Mouse (Mus musculus): ENCODE results near the gene Kcnj15. TPM values are rescaled to one million over a fixed set of nuclear protein-coding genes. Genes with fewer than 3 reads are reported as not detected.

Kcnj15 gene
- total and polyA plus RNA-seq, 2 experiments from 2014 or later: 0.06 to 0.19 TPM

- H3K27me3 ChIP-seq (ENCODE audit: insufficient read depth, low read length): no peaks in the 10 kb centered on the region
- H3K4me1 ChIP-seq (ENCODE audit: insufficient read depth): no peaks in the 10 kb centered on the region
- H3K36me3 ChIP-seq (ENCODE audit: insufficient read depth): no peaks in the 10 kb centered on the region
- H3K27ac ChIP-seq (ENCODE audit: low read depth, low read length): no peak overlapping the region
- no peaks in the 10 kb centered on the region for H3K9me3 ChIP-seq (ENCODE audit: low read length)
- ATAC-seq (no peak), DNase-seq (no peak)
- TF ChIP-seq CTCF (IDR thresholded peaks at IDR 0.05; ENCODE audit: low read depth): no peak
- H3K9ac ChIP-seq: no peak overlapping the region
- 85% methylated on average over 5 of the region's 5 CpGs for WGBS
- no peak overlapping the region for H3K4me2 ChIP-seq (ENCODE audit: low read depth)
- no peak overlapping the region for H3K4me3 ChIP-seq (ENCODE audit: low read depth, low read length)
Measured at GRCm38 (mm10) chr16:95218783-95219182, 38.6 kb upstream of the Kcnj15 start.

- H3K9ac ChIP-seq: no peak overlapping the region
- no peak overlapping the region for H3K27ac ChIP-seq (ENCODE audit: low read depth, low read length)
- no peaks in the 10 kb centered on the region for H3K27me3 ChIP-seq (ENCODE audit: insufficient read depth, low read length)
- ATAC-seq: no peak
- TF ChIP-seq CTCF (IDR thresholded peaks at IDR 0.05; ENCODE audit: low read depth): no peak
- no peak overlapping the region for H3K4me3 ChIP-seq (ENCODE audit: low read depth, low read length)
- H3K36me3 ChIP-seq (ENCODE audit: insufficient read depth): no peaks in the 10 kb centered on the region
- 28% methylated on average over 2 of the region's 2 CpGs for whole genome bisulfite sequencing
- no peaks in the 10 kb centered on the region for H3K4me1 ChIP-seq (ENCODE audit: insufficient read depth)
- no peak for DNase-seq
- no peak overlapping the region for H3K4me2 ChIP-seq (ENCODE audit: low read depth)
- H3K9me3 ChIP-seq (ENCODE audit: low read length): no peaks in the 10 kb centered on the region
Measured at GRCm38 (mm10) chr16:95219459-95219858, 37.9 kb upstream of the Kcnj15 start.

- no peaks in the 10 kb centered on the region for H3K36me3 ChIP-seq (ENCODE audit: insufficient read depth)
- H3K9ac ChIP-seq: no peak overlapping the region
- ATAC-seq (no peak), DNase-seq (no peak)
- H3K27me3 ChIP-seq (ENCODE audit: insufficient read depth, low read length): no peaks in the 10 kb centered on the region
- no peak overlapping the region for H3K4me3 ChIP-seq (ENCODE audit: low read depth, low read length)
- TF ChIP-seq CTCF (IDR thresholded peaks at IDR 0.05; ENCODE audit: low read depth): no peak
- no peaks in the 10 kb centered on the region for H3K4me1 ChIP-seq (ENCODE audit: insufficient read depth)
- 72% methylated on average over 4 of the region's 4 CpGs for WGBS
- H3K4me2 ChIP-seq (ENCODE audit: low read depth): no peak overlapping the region
- H3K9me3 ChIP-seq (ENCODE audit: low read length): no peaks in the 10 kb centered on the region
- no peak overlapping the region for H3K27ac ChIP-seq (ENCODE audit: low read depth, low read length)
Measured at GRCm38 (mm10) chr16:95221051-95221450, 36.3 kb upstream of the Kcnj15 start.

DNA sequence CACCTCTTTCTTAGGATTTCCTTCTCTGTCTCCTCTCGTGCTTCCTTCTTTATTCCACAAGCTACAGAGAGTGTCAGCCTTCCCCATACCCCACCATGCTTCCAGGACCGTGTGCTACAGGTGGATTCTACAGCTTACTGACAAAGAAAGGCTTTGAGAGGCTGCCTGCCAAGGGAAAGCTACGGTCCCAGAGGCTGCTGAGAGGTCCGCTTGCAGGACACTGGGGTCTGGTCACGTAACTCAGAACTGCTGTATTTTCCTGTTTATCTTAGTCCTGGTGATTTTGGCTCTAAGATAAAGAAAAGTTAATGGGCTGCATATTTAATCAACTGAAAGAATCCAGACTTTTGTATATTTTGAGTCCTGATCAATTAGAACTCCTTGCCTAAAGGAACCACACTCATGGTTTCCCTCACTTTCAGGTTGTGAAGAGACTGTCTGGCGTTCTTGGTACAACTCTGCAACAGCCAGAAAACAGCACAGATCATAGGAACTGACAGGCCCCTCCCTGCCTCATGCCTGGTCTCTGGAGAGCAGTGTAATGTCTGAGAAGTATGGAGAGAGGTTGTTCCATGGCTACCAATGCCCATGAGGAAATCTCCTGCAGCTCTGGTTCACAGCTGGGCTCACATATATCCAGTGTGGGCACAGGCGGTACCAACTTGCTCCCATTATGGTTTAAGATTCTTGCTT is 35.2 kb upstream of the Kcnj15 start:
- H3K9me3 ChIP-seq (ENCODE audit: low read length): no peaks in the 10 kb centered on the region
- H3K36me3 ChIP-seq (ENCODE audit: insufficient read depth): no peaks in the 10 kb centered on the region
- no peak overlapping the region for H3K4me2 ChIP-seq (ENCODE audit: low read depth)
- ATAC-seq (no peak), DNase-seq (no peak)
- 61% methylated on average over 7 of the region's 7 CpGs for WGBS
- no peak overlapping the region for H3K9ac ChIP-seq
- no peak overlapping the region for H3K4me3 ChIP-seq (ENCODE audit: low read depth, low read length)
- no peak for TF ChIP-seq CTCF (IDR thresholded peaks at IDR 0.05; ENCODE audit: low read depth)
- no peaks in the 10 kb centered on the region for H3K27me3 ChIP-seq (ENCODE audit: insufficient read depth, low read length)
- H3K4me1 ChIP-seq (ENCODE audit: insufficient read depth): no peaks in the 10 kb centered on the region
- no peak overlapping the region for H3K27ac ChIP-seq (ENCODE audit: low read depth, low read length)

GRCm38 (mm10) chr16:95223435-95223834 is 33.9 kb upstream of the Kcnj15 start:
- H3K27me3 ChIP-seq (ENCODE audit: insufficient read depth, low read length): no peaks in the 10 kb centered on the region
- H3K9me3 ChIP-seq (ENCODE audit: low read length): no peaks in the 10 kb centered on the region
- H3K4me1 ChIP-seq (ENCODE audit: insufficient read depth): no peaks in the 10 kb centered on the region
- no peak overlapping the region for H3K4me3 ChIP-seq (ENCODE audit: low read depth, low read length)
- no peak overlapping the region for H3K9ac ChIP-seq
- ATAC-seq (no peak), DNase-seq (no peak)
- H3K27ac ChIP-seq (ENCODE audit: low read depth, low read length): no peak overlapping the region
- 89% methylated on average over 8 of the region's 8 CpGs for WGBS
- H3K36me3 ChIP-seq (ENCODE audit: insufficient read depth): no peaks in the 10 kb centered on the region
- TF ChIP-seq CTCF (IDR thresholded peaks at IDR 0.05; ENCODE audit: low read depth): no peak
- H3K4me2 ChIP-seq (ENCODE audit: low read depth): no peak overlapping the region

DNA sequence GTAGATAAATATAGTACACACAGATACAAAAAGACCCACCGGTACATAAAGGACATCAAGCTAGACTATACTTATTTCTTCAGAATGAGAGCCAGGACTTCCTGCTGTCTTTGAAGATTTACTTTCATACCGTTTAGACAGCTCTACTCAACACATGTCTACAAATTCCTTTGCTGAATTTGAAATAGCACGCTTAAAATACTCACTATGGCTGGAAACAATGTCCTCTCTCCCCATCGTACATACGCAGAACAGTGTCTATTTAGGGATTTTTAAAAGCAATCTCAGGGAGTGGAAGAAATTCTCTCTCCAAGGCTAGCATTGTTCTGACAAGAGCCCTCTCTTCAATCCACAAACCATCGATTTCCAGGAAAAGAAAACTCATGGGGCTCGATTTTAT is 32.1 kb upstream of the Kcnj15 start:
- no peak overlapping the region for H3K4me3 ChIP-seq (ENCODE audit: low read depth, low read length)
- DNase-seq (peak; percentile 35), ATAC-seq (peak; percentile 43; the same call in 1 of the 2 replicates)
- peak overlapping the region; percentile 40; the same call in 1 of the 2 replicates for H3K27ac ChIP-seq (ENCODE audit: low read depth, low read length)
- no peak for TF ChIP-seq CTCF (IDR thresholded peaks at IDR 0.05; ENCODE audit: low read depth)
- WGBS: 56% methylated on average over 7 of the region's 7 CpGs
- H3K9me3 ChIP-seq (ENCODE audit: low read length): no peaks in the 10 kb centered on the region
- H3K4me2 ChIP-seq (ENCODE audit: low read depth): no peak overlapping the region
- H3K27me3 ChIP-seq (ENCODE audit: insufficient read depth, low read length): no peaks in the 10 kb centered on the region
- no peaks in the 10 kb centered on the region for H3K36me3 ChIP-seq (ENCODE audit: insufficient read depth)
- no peak overlapping the region for H3K9ac ChIP-seq
- H3K4me1 ChIP-seq (ENCODE audit: insufficient read depth): no peaks in the 10 kb centered on the region

GRCm38 (mm10) chr16:95231768-95232167 is 25.6 kb upstream of the Kcnj15 start:
- H3K27me3 ChIP-seq (ENCODE audit: insufficient read depth, low read length): no peaks in the 10 kb centered on the region; the same call in 1 of the 2 replicates
- no peak overlapping the region for H3K4me2 ChIP-seq (ENCODE audit: low read depth)
- 82% methylated on average over 4 of the region's 4 CpGs for WGBS
- DNase-seq: no peak
- H3K9ac ChIP-seq: no peak overlapping the region
- no peaks in the 10 kb centered on the region for H3K36me3 ChIP-seq (ENCODE audit: insufficient read depth)
- no peak for ATAC-seq
- TF ChIP-seq CTCF (IDR thresholded peaks at IDR 0.05; ENCODE audit: low read depth): no peak
- no peaks in the 10 kb centered on the region for H3K9me3 ChIP-seq (ENCODE audit: low read length)
- no peak overlapping the region for H3K27ac ChIP-seq (ENCODE audit: low read depth, low read length)
- no peaks in the 10 kb centered on the region for H3K4me1 ChIP-seq (ENCODE audit: insufficient read depth)
- no peak overlapping the region for H3K4me3 ChIP-seq (ENCODE audit: low read depth, low read length)
